Mouse (Mus musculus): Measurements from ENCODE around the gene Trim67.

Gene Trim67

DNA sequence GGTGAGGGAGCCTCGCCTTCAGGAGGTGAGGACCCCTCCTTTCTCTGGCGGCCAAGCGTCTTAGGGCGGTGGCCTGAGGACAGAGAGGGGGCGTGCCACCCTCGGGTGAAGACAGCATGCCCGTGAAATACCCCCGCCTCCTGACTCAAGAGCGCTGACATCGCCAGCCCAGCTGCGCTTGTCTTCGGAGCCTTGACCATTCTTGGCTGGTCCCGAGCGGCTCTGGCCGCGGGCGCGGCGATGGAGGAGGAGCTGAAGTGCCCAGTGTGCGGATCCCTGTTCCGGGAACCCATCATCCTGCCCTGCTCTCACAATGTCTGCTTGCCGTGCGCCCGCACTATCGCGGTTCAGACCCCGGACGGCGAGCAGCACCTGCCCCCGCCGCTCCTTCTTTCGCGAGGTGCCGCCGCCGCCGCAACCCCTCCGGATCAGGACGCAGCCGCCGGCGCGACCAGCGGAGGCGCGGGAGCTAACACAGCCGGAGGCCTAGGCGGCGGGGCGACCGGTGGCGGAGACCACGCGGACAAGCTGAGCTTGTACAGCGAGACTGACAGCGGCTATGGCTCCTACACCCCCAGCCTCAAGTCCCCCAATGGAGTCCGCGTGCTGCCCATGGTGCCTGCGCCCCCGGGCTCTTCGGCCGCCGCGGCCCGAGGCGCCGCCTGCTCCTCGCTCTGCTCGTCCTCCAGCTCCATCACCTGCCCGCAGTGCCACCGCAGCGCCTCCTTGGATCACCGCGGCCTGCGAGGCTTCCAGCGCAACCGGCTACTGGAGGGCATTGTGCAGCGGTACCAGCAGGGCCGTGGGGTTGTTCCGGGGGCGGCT lies 981 bp downstream of the Trim67 start:
- DNase-seq (ENCODE audit: low spot score in 2 of 2), result peak in 1 of 2 experiments; percentile 45

GRCm38 (mm10) chr8:124794486-124794780 lies 1.5 kb downstream of the Trim67 start:
- DNase-seq (ENCODE audit: low spot score in 2 of 2), result peak; percentile 79 to 83

- no peak for DNase-seq (ENCODE audit: low spot score in 2 of 2)
Observed at GRCm38 (mm10) chr8:124795781-124796488, 3.0 kb downstream of the Trim67 start.

GRCm38 (mm10) chr8:124800542-124800941 lies 7.7 kb downstream of the Trim67 start:
- no peak for DNase-seq (ENCODE audit: low spot score in 2 of 2)

DNA sequence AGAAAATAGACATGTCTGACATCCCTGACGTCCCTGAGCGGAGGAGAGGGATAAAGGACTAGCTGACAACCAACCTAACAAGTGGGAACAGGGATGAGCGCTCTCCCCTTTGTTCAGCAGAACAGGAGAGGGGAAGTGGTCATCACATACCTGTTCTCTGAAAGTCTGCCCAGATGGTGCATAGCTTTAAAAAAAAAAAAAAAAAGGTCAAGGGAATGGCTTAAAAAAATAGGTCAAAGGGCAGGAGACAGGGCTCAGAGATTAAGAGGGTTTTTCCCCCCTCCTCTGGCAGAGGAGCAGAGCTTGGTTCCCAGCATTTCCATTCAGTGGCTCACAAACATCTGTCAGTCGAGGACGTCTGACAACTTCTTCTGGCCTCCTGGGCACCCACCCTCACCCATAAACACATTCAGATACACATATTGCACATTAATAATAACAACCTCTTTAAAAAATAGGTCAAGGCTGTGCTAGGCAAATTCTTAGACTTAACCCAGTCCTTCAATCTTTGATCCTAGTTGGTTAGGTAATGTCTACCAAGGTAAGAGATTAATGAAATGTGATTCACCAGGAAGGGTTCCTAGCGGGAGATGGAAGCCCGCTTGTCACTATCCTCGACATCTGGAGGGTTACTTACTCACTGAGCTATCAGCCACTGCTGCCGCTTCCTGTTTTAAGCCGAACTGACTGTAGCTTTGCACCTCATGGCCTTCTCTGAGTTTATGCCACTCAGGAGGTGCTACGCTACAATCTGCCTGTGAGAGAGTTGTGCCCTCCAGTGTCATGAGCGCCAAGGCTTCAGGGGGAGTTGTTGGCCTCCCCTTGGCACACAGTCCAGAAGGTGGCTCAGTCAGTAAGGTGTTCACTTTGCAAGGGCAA lies 11.2 kb downstream of the Trim67 start:
- DNase-seq (ENCODE audit: low spot score in 2 of 2), result no peak

DNA sequence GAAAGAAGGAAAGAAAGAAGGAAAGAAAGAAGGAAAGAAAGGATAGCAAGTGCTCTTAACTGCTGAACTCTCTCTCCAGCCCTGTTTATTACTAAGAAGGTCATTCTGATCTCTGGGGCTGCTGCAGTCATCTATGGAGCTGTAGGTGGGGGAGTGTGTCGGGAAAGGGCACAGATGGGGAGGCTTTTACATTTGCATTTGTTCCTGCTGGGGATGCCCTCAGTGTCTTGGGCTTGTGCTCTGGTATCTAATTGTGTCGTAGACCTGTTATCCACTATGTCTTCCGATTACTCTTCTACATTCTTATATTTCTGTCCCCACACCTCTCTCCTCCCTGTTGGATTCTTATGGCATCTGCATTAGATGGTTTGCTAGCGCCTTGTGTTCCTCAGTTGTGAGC lies 13.1 kb downstream of the Trim67 start:
- no peak for DNase-seq (ENCODE audit: low spot score in 2 of 2)

GRCm38 (mm10) chr8:124809419-124809818 lies 16.5 kb downstream of the Trim67 start:
- DNase-seq (ENCODE audit: low spot score in 2 of 2), result no peak

GRCm38 (mm10) chr8:124810056-124810610 lies 17.2 kb downstream of the Trim67 start:
- DNase-seq (ENCODE audit: low spot score in 2 of 2), result no peak

- no peak for DNase-seq (ENCODE audit: low spot score in 2 of 2)
Observed at GRCm38 (mm10) chr8:124810689-124811394, 17.9 kb downstream of the Trim67 start.

GRCm38 (mm10) chr8:124813326-124813725 lies 20.4 kb downstream of the Trim67 start:
- no peak for DNase-seq (ENCODE audit: low spot score in 2 of 2)

GRCm38 (mm10) chr8:124815870-124816269 lies 23.0 kb downstream of the Trim67 start:
- no peak for DNase-seq (ENCODE audit: low spot score in 2 of 2)

DNA sequence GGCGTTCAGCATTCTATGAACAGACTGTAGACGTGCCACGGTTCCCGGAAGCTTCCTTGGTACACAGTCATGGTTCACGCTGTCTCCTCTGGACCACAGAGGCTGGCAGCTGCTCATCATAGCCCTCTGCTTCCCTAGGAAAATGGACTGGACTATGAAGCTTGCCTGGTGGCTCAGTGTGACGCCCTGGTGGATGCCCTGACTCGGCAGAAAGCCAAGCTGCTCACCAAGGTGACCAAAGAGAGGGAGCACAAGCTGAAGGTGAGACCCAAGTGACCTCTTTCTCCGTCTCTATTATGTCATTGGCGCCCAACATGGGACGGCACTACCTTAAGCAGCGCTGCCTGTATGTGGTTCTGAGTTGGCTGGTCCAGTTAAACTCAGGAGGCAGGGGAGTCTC lies 24.0 kb downstream of the Trim67 start:
- no peak for DNase-seq (ENCODE audit: low spot score in 2 of 2)

- DNase-seq (ENCODE audit: low spot score in 2 of 2), result no peak
Observed at GRCm38 (mm10) chr8:124817361-124817760, 24.5 kb downstream of the Trim67 start.

GRCm38 (mm10) chr8:124819612-124820115 lies 26.8 kb downstream of the Trim67 start:
- no peak for DNase-seq (ENCODE audit: low spot score in 2 of 2)

DNA sequence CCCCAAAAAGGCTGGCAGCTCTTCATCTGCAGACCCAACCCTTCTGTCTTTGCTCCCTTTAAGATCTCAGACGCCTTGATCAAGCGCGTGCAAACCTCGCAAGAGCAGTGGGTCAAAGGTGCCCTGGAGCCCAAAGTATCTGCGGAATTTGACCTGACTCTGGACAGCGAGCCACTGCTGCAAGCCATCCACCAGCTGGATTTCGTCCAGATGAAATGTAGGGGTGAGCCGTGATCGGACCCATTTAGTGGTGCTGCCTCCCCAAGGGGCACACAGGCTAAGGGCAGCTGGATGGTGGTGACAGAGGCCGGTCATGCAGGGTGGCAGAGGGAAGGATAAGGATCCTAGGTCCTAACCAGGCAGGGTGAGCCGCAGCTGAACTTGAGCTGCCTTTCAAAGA lies 27.2 kb downstream of the Trim67 start:
- no peak for DNase-seq (ENCODE audit: low spot score in 2 of 2)

DNA sequence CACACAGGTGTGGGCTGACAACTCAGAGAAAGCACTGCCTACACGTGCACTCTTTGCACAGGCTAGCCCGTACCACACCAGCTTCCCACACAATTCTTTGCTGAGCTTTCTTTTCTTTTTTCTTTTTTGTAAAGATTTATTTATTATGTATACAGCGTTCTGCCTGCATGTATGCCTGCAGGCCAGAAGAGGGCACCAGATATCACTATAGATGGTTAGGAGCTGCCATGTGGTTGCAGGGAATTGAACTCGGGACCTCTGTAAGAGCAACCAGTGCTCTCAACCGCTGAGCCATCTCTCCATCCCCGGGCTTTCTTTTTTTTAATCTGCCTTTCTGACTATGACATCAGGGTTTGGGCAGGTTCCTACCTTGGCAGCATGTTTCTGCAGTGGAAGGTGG lies 30.6 kb downstream of the Trim67 start:
- no peak for DNase-seq (ENCODE audit: low spot score in 2 of 2)

DNA sequence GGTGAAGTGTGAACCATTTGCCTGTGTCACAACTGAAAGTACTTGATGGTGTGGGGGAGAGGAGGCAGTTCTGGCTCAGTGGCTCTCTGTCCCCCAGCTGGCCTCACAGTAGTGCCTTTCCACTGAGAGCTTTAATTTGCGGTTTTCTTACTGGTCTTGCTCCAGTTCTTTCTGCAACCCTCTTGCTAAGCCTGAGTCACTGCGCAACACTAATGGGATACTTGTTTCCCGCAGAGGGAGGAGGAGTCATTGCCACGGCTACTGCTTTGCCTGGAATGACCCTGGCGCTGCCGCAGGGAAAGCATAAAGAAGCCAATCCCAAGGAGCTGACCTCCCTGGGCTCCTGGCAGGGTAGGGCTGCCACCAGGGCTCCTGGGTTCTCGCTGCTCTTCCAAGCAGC lies 33.8 kb downstream of the Trim67 start:
- DNase-seq (ENCODE audit: low spot score in 2 of 2), result no peak

DNA sequence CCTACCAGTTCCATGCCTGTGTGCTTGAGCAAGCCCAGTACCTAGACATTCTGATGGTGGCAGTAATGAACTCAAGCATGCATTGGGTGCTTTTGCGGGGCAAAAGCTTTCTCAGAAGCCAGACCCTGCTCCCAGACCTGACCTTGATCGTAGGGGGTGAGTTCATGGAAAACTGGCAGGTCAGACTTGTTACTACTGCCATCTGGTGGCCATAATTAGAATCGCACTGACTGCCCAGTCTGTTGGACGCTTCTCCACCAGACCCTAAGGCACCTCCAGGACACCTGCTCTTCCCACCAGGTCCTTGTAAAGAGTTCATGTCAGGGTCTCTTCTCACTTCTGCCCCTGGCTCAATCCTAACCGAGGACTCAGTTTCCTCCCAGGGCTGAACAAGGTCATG lies 34.5 kb downstream of the Trim67 start:
- DNase-seq (ENCODE audit: low spot score in 2 of 2), result peak in 1 of 2 experiments; percentile 43

DNA sequence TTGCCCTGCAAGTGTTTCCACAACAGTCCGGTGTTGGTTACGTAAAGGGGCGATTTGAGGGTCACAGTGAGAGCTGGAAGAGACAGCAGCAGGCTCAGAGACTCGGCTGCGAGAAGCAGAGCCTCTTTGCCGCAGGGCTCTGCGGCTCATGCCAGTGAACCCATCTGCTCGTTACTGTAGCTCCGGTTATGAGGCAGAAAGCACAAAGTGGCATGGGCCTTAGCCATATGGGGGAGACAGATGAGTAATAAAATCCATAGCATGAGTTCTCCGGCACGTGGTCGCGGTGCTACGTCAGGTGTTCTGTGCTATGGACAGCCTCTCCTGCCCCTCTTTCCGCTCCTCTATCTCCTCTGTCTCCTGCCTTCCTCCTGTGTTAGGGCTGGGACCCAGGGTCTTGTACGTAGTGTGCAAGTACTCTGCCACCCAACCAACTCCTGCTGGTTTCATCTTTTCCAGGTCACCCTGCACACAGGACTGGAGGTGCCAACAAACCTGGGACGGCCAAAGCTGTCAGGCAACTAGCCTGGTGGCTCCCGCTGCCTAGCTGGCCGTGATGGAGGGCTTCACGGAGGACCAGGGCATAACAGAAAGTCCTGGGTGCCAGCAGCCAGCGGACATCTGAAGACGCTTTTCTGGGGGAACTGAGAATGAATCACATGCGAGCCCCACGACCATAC lies 35.8 kb downstream of the Trim67 start:
- DNase-seq (ENCODE audit: low spot score in 2 of 2), result no peak

DNA sequence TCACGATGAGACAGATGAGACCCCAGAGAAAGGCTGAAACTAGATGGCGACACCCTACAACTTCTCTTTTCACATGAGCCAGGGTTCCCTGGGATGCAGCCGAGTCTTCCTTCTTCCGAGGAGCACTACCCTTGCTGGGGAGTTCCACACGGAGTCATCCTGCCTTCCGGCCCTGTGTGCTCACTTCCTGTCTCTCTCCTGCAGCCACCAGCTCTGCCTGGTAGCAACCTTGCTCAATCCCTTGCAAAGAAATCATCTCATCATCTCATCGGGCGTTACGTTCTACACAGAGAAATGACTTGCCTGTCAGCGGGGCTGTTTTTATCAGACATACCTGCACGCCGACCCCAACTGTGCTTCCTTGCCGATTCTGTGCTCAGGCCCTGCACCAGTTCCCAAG lies 37.2 kb downstream of the Trim67 start:
- DNase-seq (ENCODE audit: low spot score in 2 of 2), result no peak

DNA sequence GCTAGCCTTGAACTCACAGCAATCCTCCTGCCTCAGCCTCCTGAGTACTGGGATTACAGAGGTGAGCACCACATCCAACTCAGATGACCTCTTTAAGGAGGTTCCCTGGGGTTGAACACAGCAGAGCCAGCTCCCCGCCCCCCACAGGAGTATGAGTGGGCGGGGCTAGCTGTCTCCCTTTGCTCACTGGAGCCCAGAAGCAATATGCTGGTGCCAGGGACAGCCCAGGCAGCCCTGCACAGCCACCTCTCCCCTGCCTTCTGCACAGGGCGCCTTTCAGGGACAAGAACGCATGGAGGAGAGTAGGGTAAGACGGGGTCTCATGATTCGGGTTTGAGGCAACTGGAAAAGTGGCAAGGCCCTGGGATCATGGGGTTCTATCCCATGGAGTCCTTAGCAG lies 38.6 kb downstream of the Trim67 start:
- no peak for DNase-seq (ENCODE audit: low spot score in 2 of 2)

Measured in frontal cortex, postnatal 10 days (tissue).